Mouse (Mus musculus) c-Kit-negative CD71-positive TER-119-positive erythroid progenitor cells, embryonic 14.5 days (primary cell): ENCODE results near the gene Nmur1.
A peak's percentile ranks its signal among the peaks of the same experiment; 100 is the strongest.

Source experiments
- DNase-seq: peaks from one replicate; pipeline ENCODE4 v3.0.0-alpha.2; 2013; ENCODE audit warnings: low read depth, low spot score

Nmur1 gene

DNA sequence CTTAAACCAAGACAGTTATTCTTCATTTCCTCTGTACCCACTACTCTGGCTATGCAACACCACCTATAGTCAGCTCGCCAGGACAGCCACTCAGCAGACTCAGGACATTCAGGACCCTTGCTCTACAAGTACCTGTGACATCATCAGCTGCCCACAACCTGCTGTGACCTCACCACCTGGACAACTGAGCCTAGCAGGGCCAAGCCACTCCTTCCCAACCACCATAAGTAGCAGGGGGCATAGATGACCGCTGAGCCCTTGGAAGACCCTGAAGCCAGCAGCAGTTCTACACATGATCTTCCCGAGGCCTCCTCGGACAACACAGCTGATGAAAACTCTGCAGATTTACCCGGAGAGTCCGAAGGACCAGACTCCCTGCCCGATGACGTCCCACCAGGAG is at the start of gene Nmur1, which contains the start of gene Tex44:
Nmur1 (minus strand) TSS at position 101 of the 400 bp plus-strand sequence.
Tex44 (plus strand) TSS at position 202 of the 400 bp plus-strand sequence.
- DNase-seq = no peak

DNA sequence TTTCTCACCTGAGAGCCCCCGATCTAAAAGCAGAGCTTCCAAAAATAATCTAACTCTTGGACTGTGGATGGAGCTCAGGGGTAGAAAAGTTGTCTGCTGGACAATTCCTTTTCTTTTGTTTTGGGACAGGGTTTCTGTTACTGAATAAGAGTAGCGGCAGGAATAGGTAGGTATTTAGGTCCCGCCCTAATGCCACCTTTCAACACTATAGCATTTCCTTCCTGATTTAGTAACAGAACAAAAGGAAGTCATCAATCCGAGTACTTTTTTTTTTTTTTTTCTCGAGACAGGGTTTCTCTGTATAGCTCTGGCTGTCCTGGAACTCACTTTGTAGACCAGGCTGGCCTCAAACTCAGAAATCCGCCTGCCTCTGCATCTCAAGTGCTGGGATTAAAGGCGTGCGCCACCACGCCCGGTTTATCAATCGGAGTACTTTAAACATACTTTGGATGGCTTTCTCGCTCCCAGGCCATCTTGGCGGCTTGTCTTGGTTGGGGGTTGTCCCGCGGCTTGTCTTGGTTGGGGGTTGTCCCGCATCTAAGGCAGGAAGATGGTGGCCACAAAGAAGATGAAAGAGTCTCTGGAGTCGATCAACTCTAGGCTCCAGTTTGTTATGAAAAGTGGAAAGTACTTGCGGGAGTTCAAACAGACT is 47.2 kb upstream of the Nmur1 start:
- no peak for DNase-seq

DNA sequence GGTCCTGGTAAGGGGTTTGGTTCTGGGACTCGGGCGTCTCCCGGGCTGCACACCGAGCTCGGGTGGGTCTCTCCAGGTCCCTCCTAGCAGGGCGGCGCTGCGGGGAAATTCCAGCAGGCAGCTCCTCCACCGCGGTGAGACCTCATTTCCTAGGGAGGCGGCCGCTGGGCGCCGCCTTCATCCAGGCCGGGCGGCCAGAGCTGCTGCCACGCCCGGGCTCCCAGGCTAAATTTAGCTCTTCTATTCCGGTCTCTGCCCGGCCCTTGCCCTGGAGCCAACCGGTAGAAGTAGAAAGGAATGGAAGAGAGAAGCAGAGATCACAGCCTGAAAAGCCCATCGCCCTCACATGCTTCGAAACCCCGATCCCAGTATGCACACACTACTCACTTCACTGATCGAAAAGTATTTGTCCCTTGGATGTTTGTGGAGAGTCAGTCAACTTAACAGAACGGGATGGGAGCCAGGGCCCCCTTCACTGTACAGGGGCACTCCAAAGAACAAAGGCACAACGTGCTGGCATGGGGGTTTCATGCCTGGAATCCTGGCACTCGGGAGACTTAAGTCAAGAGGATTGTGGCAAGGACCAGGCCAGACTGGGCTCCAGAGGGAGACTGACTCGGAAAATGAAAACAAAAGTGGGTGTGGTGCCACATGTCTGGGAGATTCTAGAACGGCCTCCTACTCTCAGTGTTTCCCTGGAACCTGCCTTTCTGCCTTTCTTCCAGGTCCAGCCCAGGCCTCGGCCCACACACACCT is 46.3 kb upstream of the Nmur1 start:
- DNase-seq = peak; percentile 66

DNA sequence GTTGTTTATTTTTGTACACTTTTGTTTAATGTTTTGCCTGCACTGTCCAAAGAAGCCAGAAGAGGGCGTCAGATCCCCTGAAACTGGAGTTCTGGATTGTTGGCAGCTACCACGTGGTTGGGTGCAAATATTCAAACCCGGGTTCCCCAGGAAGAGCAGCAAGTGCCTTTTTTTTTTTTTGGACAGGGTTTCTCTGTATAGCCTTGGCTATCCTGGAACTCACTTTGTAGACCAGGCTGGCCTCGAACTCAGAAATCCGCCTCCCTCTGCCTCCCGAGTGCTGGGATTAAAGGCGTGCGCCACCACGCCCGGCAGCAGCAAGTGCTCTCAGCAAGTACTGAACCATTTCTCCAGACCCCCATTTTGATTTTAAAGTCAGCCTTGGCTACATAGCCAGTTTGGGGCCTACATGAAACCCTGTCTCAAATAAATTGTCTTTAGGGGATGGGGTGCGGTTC is 45.5 kb upstream of the Nmur1 start:
- DNase-seq = peak; percentile 51

DNA sequence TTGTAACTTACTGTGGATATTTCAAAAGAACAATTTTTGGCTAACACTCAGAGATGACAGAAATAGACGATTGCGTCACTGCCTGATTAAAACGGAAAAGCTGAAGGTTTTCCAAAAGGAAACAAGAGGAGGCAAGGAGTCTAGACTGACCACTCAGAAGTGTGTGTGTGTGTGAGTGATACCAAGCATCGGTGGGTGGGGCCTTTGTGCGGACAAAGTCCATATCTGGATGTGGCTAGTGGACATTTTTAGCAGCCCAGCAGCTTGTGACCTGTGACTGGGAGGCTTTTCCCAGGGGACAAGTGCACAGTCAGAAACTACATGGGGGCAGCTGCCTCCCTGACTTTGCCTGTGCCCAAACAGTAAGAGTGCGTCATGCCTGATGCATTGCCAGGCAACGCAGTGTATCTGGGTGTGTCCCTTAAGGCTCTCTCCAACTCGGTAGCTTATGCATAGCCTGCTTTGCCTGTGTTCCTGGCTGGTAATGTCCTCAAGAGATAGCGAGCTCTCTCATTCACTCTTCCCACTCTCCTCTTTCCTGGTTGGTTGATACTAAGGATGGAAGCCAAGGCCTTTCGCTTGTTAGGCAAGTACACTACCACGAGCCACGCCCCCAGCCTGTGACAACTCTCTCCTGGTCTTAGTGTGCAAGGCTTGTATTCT is 44.6 kb upstream of the Nmur1 start:
- peak; percentile 48 for DNase-seq

- DNase-seq = no peak
These were observed 43.8 kb upstream of the Nmur1 start for GRCm38 (mm10) chr1:86469876-86470275.

- no peak for DNase-seq
These were observed 41.4 kb upstream of the Nmur1 start for GRCm38 (mm10) chr1:86467416-86467815.

DNA sequence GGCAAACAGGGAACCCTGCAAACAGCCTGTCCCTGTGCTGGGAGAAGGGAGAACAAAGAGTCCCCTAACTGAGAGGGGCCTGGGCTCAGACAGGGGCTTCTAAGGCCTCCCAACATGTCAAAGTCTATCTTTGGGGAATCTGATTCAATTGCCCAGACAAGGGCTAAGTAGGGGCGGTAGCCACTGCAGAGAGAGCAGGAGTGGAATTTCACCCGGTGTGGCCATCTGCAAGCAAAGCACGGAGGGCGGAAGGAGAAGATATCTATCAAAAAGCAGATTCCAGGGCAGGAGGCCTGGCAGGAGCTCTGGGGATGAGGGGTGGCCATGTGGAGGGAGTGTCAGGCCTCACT is 38.8 kb upstream of the Nmur1 start:
- DNase-seq = no peak

GRCm38 (mm10) chr1:86464223-86464874 is 38.3 kb upstream of the Nmur1 start:
- DNase-seq = no peak

DNA sequence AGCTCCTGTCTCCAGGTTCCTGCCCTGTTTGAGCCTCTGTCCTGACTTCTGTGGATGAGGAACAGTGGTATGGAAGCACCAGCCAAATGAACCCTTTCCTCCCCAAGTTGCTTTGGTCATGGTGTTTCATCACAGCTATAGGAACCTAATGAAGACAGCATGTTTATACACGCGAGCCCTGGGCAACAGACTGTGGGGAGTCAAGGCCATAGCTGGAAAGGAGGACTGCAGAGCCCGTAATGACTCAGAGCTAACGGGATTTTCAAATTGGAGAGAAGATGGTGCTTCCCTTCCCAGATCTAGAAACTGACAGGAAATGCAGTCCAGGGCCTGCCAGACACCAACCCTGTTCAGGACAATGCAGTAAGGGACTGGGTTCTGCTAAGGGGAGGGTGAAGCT is 33.3 kb upstream of the Nmur1 start:
- DNase-seq = no peak

- no peak for DNase-seq
These were observed 31.0 kb upstream of the Nmur1 start for GRCm38 (mm10) chr1:86456892-86457581.

DNA sequence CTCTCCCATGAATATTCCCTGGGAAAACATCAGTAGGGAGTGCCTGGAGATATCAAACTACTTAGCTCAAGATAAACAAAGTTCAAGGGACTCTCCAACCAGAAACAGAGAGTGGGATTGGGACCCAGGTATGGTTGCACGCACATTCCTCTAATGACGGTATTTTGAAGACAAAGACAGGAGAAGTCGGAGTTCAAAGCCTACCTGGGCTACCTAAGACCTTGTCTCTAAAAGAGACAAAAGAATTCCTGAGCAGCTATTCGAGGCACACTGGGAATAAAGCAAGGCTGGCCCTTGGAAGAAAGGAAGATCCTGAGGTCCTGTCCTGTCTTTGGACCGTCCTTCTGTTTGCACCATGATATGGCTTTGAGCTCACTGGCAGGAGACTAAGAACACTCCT is 26.7 kb upstream of the Nmur1 start:
- DNase-seq = no peak

- DNase-seq = no peak
These were observed 23.9 kb upstream of the Nmur1 start for GRCm38 (mm10) chr1:86449966-86450365.

DNA sequence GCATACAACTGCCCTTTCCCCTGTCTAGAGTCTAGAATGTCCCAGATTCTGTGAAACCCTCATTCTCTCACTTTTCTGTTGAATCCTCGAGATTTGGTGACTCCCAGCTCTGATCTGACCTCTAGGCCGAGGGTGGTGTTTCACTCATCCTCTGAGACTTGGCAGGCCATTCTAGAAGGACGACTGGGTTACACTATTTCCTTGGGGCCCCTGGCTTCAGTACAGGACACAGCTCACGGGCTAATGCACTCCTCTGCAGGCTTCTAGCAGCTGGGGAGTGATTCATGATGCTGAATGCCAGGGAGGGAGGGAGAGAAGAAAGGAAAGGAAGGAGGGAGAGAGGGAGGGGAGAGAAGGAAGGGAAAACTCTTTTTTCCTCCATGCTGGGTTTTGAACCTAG is 22.2 kb upstream of the Nmur1 start:
- DNase-seq = no peak

GRCm38 (mm10) chr1:86447596-86448171 is 21.7 kb upstream of the Nmur1 start:
- no peak for DNase-seq

DNA sequence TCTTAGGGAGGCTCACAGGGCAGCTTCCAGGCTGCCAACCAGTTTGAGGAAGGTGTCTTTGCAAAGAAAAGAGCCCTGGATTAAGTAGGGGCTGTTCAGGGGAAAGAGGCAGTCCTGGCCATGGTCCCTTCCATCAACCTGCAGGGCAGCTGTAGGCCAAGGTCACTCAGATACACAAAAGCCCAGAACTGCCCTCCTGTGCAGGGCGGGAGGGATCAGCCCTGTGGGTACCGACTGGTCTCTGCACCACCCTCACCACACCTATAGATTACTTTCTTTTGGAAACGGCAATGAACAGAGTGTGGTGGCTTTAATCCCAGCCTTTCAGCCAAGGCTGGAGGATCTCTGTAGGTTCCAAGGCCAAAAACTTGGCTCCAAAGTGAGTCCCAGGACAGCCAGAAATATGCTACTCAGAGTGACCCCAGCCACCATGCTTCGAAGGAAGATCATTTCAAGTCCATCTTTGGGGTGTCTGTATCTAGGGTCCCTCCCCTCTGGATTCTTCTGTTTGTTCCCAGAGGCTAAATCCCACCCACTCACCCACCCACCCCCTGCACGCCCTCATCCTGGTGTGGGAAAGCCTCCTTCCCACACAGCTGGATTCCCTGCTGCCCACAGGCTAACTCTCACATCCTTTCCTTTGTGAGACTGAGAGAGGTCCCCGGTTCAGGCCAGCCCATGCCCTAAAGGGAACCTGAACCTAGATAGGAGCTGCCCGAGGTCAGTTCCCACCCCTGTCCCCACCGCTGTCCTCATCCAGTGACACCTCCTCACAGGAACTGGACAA is 17.6 kb upstream of the Nmur1 start:
- no peak for DNase-seq

GRCm38 (mm10) chr1:86442832-86443231 is 16.8 kb upstream of the Nmur1 start:
- no peak for DNase-seq

GRCm38 (mm10) chr1:86441980-86442831 is 16.2 kb upstream of the Nmur1 start:
- no peak for DNase-seq

GRCm38 (mm10) chr1:86441724-86441979 is 15.6 kb upstream of the Nmur1 start:
- DNase-seq = no peak
